ENCODE assay signal across 8 mouse cellular contexts in genomic region chr2:152686399-152686798, GRCm38 (mm10). TPM values are rescaled to one million over a fixed set of nuclear protein-coding genes. Genes with fewer than 3 reads are reported as not detected.
A peak's percentile ranks its signal among the peaks of the same experiment; 100 is the strongest.
DNase-seq lines count a peak whose midpoint lies in the region; ATAC-seq lines count a peak whose summit lies in the region.

No protein-coding gene starts in this region.

- no peaks in the 10 kb centered on the region for H3K27me3 ChIP-seq in liver, embryonic 11.5 days (replicated peaks; ENCODE audit: control insufficient read depth, insufficient read depth, low read length)
- H3K27me3 ChIP-seq in forebrain, embryonic 14.5 days (replicated peaks; ENCODE audit: control insufficient read depth, insufficient read depth, low read length): no peaks in the 10 kb centered on the region
- no peaks in the 10 kb centered on the region for H3K27me3 ChIP-seq in limb, embryonic 12.5 days
- H3K27me3 ChIP-seq in neural tube, embryonic 15.5 days (replicated peaks): no peaks in the 10 kb centered on the region

- intact Hi-C loops in left cerebral cortex, postnatal 4 days (cut with DNase I): no loop called here

- H3K36me3 ChIP-seq in liver, embryonic 11.5 days (ENCODE audit: control insufficient read depth, insufficient read depth, low read length): peaks cover 69% of the 10 kb centered on the region
- peaks cover 97% of the 10 kb centered on the region for H3K36me3 ChIP-seq in forebrain, embryonic 14.5 days (ENCODE audit: control insufficient read depth, insufficient read depth, low read length)
- peaks cover 99% of the 10 kb centered on the region for H3K36me3 ChIP-seq in limb, embryonic 12.5 days
- H3K36me3 ChIP-seq in neural tube, embryonic 15.5 days: peaks cover 94% of the 10 kb centered on the region

- H3K4me3 ChIP-seq in liver, embryonic 11.5 days (ENCODE audit: low read depth, low read length): peak overlapping the region; percentile 51
- H3K4me3 ChIP-seq in forebrain, embryonic 14.5 days (ENCODE audit: low read depth, low read length): peak overlapping the region; percentile 11; the same call in 1 of the 2 replicates
- H3K4me3 ChIP-seq in limb, embryonic 12.5 days (replicated peaks): peak overlapping the region; percentile 45
- peak overlapping the region; percentile 10 for H3K4me3 ChIP-seq in neural tube, embryonic 15.5 days (replicated peaks)

- no peak for ATAC-seq in liver, embryonic 11.5 days (replicated peaks; ENCODE audit: low FRiP score)
- ATAC-seq in forebrain, embryonic 14.5 days: peak; percentile 33
- no peak; the same call in 1 of the 2 replicates for ATAC-seq in limb, embryonic 12.5 days (ENCODE audit: insufficient number of reproducible peaks, insufficient read depth, low FRiP score, low TSS enrichment, low read depth)
- peak; percentile 14 for ATAC-seq in neural tube, embryonic 15.5 days (ENCODE audit: low FRiP score)
- ATAC-seq in activated CD4-positive, CD25-positive, alpha-beta regulatory T cell, adult 4 months: no peak

- H3K4me1 ChIP-seq in liver, embryonic 11.5 days (replicated peaks; ENCODE audit: control insufficient read depth, insufficient read depth, low read length): no peaks in the 10 kb centered on the region; the same call in 1 of the 2 replicates
- peaks cover 4% of the 10 kb centered on the region; the same call in 1 of the 2 replicates for H3K4me1 ChIP-seq in forebrain, embryonic 14.5 days (ENCODE audit: control insufficient read depth, insufficient read depth, low read length)
- peaks cover 14% of the 10 kb centered on the region; the same call in 1 of the 2 replicates for H3K4me1 ChIP-seq in limb, embryonic 12.5 days (replicated peaks)
- H3K4me1 ChIP-seq in neural tube, embryonic 15.5 days: peaks cover 19% of the 10 kb centered on the region

- H3K9me3 ChIP-seq in liver, embryonic 11.5 days (ENCODE audit: control insufficient read depth, low read length): no peaks in the 10 kb centered on the region
- H3K9me3 ChIP-seq in forebrain, embryonic 14.5 days (replicated peaks; ENCODE audit: control insufficient read depth, low read length): no peaks in the 10 kb centered on the region
- peaks cover 17% of the 10 kb centered on the region; the same call in 1 of the 2 replicates for H3K9me3 ChIP-seq in limb, embryonic 12.5 days
- no peaks in the 10 kb centered on the region for H3K9me3 ChIP-seq in neural tube, embryonic 15.5 days (replicated peaks)

- H3K4me2 ChIP-seq in liver, embryonic 11.5 days: peak overlapping the region; percentile 53
- H3K4me2 ChIP-seq in forebrain, embryonic 14.5 days (ENCODE audit: low read length): peak overlapping the region; percentile 42
- H3K4me2 ChIP-seq in limb, embryonic 12.5 days: peak overlapping the region; percentile 66
- peak overlapping the region; percentile 37 for H3K4me2 ChIP-seq in neural tube, embryonic 15.5 days

- whole genome bisulfite sequencing in liver, embryonic 11.5 days: 55% methylated on average over 12 of the region's 12 CpGs
- 57% methylated on average over 12 of the region's 12 CpGs for WGBS in forebrain, embryonic 14.5 days
- 61% methylated on average over 12 of the region's 12 CpGs for WGBS in limb, embryonic 12.5 days
- WGBS in neural tube, embryonic 15.5 days: 55% methylated on average over 12 of the region's 12 CpGs

- no peak overlapping the region for H3K27ac ChIP-seq in liver, embryonic 11.5 days (ENCODE audit: low read depth, low read length)
- H3K27ac ChIP-seq in forebrain, embryonic 14.5 days (ENCODE audit: low read depth, low read length): peak overlapping the region; percentile 58; the same call in 1 of the 2 replicates
- H3K27ac ChIP-seq in limb, embryonic 12.5 days: 0 out of 2 replicates have a peak overlapping the region, but pooled peaks have one; percentile 35
- peak overlapping the region; percentile 66 for H3K27ac ChIP-seq in neural tube, embryonic 15.5 days (replicated peaks)

- no peak for DNase-seq in liver, embryonic 11.5 days (ENCODE audit: low spot score)
- DNase-seq in liver: no peak
- DNase-seq in forebrain, embryonic 14.5 days (ENCODE audit: low spot score): no peak
- DNase-seq in ovary, postnatal 14 days (ENCODE audit: low spot score): no peak
- no peak for DNase-seq in left cerebral cortex, postnatal 4 days

- peak overlapping the region; percentile 21; the same call in 1 of the 2 replicates for H3K9ac ChIP-seq in liver, embryonic 11.5 days (ENCODE audit: low read depth, low read length)
- peak overlapping the region; percentile 40; the same call in 1 of the 2 replicates for H3K9ac ChIP-seq in forebrain, embryonic 14.5 days (ENCODE audit: low read length)
- no peak overlapping the region for H3K9ac ChIP-seq in limb, embryonic 12.5 days (replicated peaks)
- no peak overlapping the region for H3K9ac ChIP-seq in neural tube, embryonic 15.5 days (replicated peaks)

RNA-seq across cellular contexts. Expression of gene Mcts2, which starts 0.4 kb away (rescaled TPM):
- 31.5 and 37.1 TPM in 2 replicates for polyA plus RNA-seq in liver, embryonic 11.5 days (2014; fragmentation: Nextera tagmentation; extraction: Ambion mirVana)
- polyA plus RNA-seq in forebrain, embryonic 14.5 days (2014; fragmentation: Nextera tagmentation; extraction: Ambion mirVana): 35.8 and 42.6 TPM in 2 replicates
- polyA plus RNA-seq in limb, embryonic 12.5 days (2016; fragmentation: Nextera tagmentation; extraction: Ambion mirVana): 36.3 and 39.2 TPM in 2 replicates
- 33.9 and 41.5 TPM in 2 replicates for polyA plus RNA-seq in neural tube, embryonic 15.5 days (2015; fragmentation: Nextera tagmentation; extraction: Ambion mirVana)
- total RNA-seq in left cerebral cortex, postnatal 4 days (2021): 10 to 100 TPM; 30.4 to 32.5 TPM
- 1 to 10 TPM; 2.1 to 2.5 TPM for polyA plus RNA-seq in activated CD4-positive, CD25-positive, alpha-beta regulatory T cell, adult 4 months (2017; shearing (Covaris generic))

RNA-seq across cellular contexts. Expression of gene H13, which starts 17.1 kb away (rescaled TPM):
- 88.6 and 92.1 TPM in 2 replicates for polyA plus RNA-seq in liver, embryonic 11.5 days (2014; fragmentation: Nextera tagmentation; extraction: Ambion mirVana)
- polyA plus RNA-seq in forebrain, embryonic 14.5 days (2014; fragmentation: Nextera tagmentation; extraction: Ambion mirVana): 136 and 161 TPM in 2 replicates
- 129 and 135 TPM in 2 replicates for polyA plus RNA-seq in limb, embryonic 12.5 days (2016; fragmentation: Nextera tagmentation; extraction: Ambion mirVana)
- 152 and 155 TPM in 2 replicates for polyA plus RNA-seq in neural tube, embryonic 15.5 days (2015; fragmentation: Nextera tagmentation; extraction: Ambion mirVana)
- 100 to 1,000 TPM; 149 to 160 TPM for total RNA-seq in left cerebral cortex, postnatal 4 days (2021)
- polyA plus RNA-seq in activated CD4-positive, CD25-positive, alpha-beta regulatory T cell, adult 4 months (2017; shearing (Covaris generic)): 10 to 100 TPM; 72.7 to 82.3 TPM

RNA-seq across cellular contexts. Expression of gene Id1, which starts 49.7 kb away (rescaled TPM):
- polyA plus RNA-seq in liver, embryonic 11.5 days (2014; fragmentation: Nextera tagmentation; extraction: Ambion mirVana): 52.7 and 56.3 TPM in 2 replicates
- polyA plus RNA-seq in forebrain, embryonic 14.5 days (2014; fragmentation: Nextera tagmentation; extraction: Ambion mirVana): 29.2 and 32.8 TPM in 2 replicates
- polyA plus RNA-seq in limb, embryonic 12.5 days (2016; fragmentation: Nextera tagmentation; extraction: Ambion mirVana): 299 and 330 TPM in 2 replicates
- 57.5 and 59.1 TPM in 2 replicates for polyA plus RNA-seq in neural tube, embryonic 15.5 days (2015; fragmentation: Nextera tagmentation; extraction: Ambion mirVana)
- total RNA-seq in left cerebral cortex, postnatal 4 days (2021): 10 to 100 TPM; 25.6 to 27.6 TPM
- polyA plus RNA-seq in activated CD4-positive, CD25-positive, alpha-beta regulatory T cell, adult 4 months (2017; shearing (Covaris generic)): under 1 TPM; 0.56 to 0.97 TPM

RNA-seq across cellular contexts. Expression of gene Rem1, which starts 59.6 kb away (rescaled TPM):
- polyA plus RNA-seq in liver, embryonic 11.5 days (2014; fragmentation: Nextera tagmentation; extraction: Ambion mirVana): 1.2 and 1.6 TPM in 2 replicates
- polyA plus RNA-seq in forebrain, embryonic 14.5 days (2014; fragmentation: Nextera tagmentation; extraction: Ambion mirVana): 0.34 and 0.53 TPM in 2 replicates
- polyA plus RNA-seq in limb, embryonic 12.5 days (2016; fragmentation: Nextera tagmentation; extraction: Ambion mirVana): 0.87 and 1.1 TPM in 2 replicates
- 0.50 and 3.6 TPM in 2 replicates for polyA plus RNA-seq in neural tube, embryonic 15.5 days (2015; fragmentation: Nextera tagmentation; extraction: Ambion mirVana)
- under 1 TPM; 0.62 to 0.86 TPM for total RNA-seq in left cerebral cortex, postnatal 4 days (2021)
- not detected for polyA plus RNA-seq in activated CD4-positive, CD25-positive, alpha-beta regulatory T cell, adult 4 months (2017; shearing (Covaris generic))

Comparison
In these comparisons a context has a peak if more than half of its experiments do, and no peak if none do; other contexts are left out.
1. ATAC-seq: peak in forebrain, embryonic 14.5 days (single experiment) and neural tube, embryonic 15.5 days (single experiment); none in liver, embryonic 11.5 days (single experiment), limb, embryonic 12.5 days (single experiment) and activated CD4-positive, CD25-positive, alpha-beta regulatory T cell, adult 4 months (single experiment).
2. H3K9ac ChIP-seq: peak in liver, embryonic 11.5 days (single experiment) and forebrain, embryonic 14.5 days (single experiment); none in limb, embryonic 12.5 days (single experiment) and neural tube, embryonic 15.5 days (single experiment).
3. RNA of gene Id1, which starts 49.7 kb away (polyA plus RNA-seq): 299 to 330 TPM in limb, embryonic 12.5 days, 57.5 to 59.1 TPM in neural tube, embryonic 15.5 days, 52.7 to 56.3 TPM in liver, embryonic 11.5 days and 29.2 to 32.8 TPM in forebrain, embryonic 14.5 days; 0.56 to 0.97 TPM in activated CD4-positive, CD25-positive, alpha-beta regulatory T cell, adult 4 months; every median in the first group is over 10 times any median in the second.
4. Peak in every context shown above with its lines, with median percentiles within 50 percentile points of each other: H3K4me2 ChIP-seq and H3K4me3 ChIP-seq.